Mouse (Mus musculus) frontal cortex, adult 2 months (tissue): Measurements from ENCODE around the gene Bsn. TPM values are rescaled to one million over a fixed set of nuclear protein-coding genes. Genes with fewer than 3 reads are reported as not detected.
A peak's percentile ranks its signal among the peaks of the same experiment; 100 is the strongest.

ENCODE experiments used
- DNase-seq, 2 experiments: peaks; one replicate each; pipeline ENCODE4 v3.0.0; 2022; ENCODE audit warnings: low spot score in 1 of 2; ENCODE audit errors: extremely low spot score in 1 of 2
- polyA plus RNA-seq: library from polyadenylated mRNA; depleted of rRNA; stranded (reverse); fragments of >200 nt; gene quantifications from 2 replicates; pipeline ENCODE4 v1.2.3, GENCODE M21; 2012; rRNA removed

Bsn gene
- polyA plus RNA-seq, result 95.0 and 100 TPM in 2 replicates

GRCm38 (mm10) chr9:108189787-108190679 lies at the start of gene Bsn:
Gene Bsn, minus strand, starts transcription at chr9:108190384.
- peak; percentile 59 to 85 for DNase-seq

DNA sequence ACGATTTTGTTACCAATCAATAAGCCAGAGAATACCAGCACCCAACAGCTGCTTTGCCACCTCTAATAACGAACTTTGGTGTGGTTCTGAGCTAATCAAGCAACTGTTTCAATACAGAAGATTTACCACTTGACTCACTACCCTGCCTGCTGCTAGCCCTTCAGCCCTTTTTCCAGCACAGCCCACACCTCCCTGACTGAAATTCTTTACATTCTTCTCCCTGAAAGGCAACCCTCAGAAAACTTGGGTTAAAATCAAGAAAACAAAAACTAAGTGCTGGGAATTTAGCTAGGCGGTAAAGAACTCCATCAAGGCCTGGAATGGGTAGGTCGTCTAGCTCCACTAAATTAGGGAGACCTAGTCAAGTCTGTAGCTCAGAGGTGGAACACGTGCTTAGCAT lies 49.8 kb upstream of the Bsn start:
- no peak for DNase-seq

- DNase-seq, result no peak
These were observed 48.6 kb upstream of the Bsn start for GRCm38 (mm10) chr9:108238831-108239230.

GRCm38 (mm10) chr9:108238402-108238801 lies 48.2 kb upstream of the Bsn start:
- no peak for DNase-seq

GRCm38 (mm10) chr9:108234682-108235081 lies 44.5 kb upstream of the Bsn start:
- DNase-seq, result no peak

GRCm38 (mm10) chr9:108232908-108233307 lies 42.7 kb upstream of the Bsn start:
- no peak for DNase-seq

- no peak for DNase-seq
These were observed 37.9 kb upstream of the Bsn start for GRCm38 (mm10) chr9:108227911-108228649.

DNA sequence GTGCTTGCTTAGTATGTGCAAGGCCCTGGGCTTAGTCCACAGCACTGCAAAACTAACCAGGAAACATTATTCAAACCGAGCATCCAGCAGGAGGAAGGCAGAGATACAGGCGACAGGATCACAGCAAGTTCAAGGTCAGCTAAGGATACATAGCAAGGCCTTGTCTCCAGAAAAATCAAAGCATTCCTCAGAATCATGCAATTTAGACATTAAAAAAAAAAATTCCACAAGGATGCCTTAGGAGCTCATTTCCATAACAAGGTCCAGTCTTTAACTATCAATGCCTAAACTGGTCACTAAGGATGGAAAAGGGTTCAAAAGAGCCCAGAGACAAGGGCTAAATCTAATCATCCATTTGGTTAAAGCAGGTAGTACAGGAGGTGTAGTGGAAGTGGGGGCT lies 35.0 kb upstream of the Bsn start:
- no peak for DNase-seq

DNA sequence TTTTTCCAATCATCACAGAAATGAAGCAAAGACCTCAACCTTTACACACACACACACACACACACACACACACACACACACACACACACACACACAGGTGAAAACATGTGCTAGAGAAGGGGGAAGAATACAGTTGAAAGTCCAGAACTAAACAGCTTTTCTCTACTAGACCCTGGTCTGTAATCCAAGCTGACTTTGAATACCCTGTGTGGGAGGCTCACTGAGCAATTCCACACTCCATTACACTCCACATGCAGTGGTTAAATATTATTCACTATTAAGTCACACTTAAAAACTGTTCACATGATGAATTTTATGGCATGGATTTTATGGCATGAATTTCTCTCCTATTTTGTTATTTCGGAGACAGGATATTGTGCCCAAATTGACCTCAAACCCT lies 33.4 kb upstream of the Bsn start:
- no peak for DNase-seq

DNA sequence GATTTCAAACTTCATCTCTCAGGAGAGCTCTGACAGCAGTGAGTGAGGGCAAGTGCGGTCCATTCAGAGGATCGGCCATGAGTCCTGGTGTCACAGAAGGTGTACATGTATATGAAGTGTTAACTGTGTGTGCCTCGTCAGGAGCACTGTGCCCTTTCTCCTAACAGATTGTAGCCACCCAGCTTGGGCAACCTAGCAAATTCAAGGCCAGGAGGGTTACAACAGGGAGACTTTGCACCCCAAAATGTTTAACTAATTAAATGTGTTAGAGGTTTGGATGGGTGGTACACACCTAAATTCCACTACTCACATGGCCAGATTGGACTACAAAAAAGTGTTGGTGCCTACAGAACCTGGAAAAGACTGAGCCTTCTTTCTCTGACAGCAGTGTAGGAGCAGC lies 31.4 kb upstream of the Bsn start:
- DNase-seq, result no peak

DNA sequence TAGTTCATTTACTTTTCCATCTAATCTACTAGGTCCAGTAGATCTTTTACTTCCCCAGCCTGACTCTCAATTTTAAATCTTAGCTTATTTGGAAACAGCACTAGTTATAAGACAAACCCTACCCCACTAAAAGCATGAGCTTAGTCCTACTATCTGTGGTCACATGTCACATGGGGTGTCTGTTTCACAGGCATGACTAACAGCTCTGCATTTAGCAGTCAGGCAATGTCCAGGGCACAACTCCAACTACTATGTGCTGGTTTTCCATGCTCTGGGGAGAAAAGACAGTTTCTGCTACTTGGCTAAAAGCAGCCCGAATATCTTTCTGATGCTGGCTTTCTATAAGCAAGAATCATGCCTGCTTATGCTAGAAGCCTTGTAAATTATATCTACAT lies 30.2 kb upstream of the Bsn start:
- DNase-seq, result peak; percentile 42 to 77

DNA sequence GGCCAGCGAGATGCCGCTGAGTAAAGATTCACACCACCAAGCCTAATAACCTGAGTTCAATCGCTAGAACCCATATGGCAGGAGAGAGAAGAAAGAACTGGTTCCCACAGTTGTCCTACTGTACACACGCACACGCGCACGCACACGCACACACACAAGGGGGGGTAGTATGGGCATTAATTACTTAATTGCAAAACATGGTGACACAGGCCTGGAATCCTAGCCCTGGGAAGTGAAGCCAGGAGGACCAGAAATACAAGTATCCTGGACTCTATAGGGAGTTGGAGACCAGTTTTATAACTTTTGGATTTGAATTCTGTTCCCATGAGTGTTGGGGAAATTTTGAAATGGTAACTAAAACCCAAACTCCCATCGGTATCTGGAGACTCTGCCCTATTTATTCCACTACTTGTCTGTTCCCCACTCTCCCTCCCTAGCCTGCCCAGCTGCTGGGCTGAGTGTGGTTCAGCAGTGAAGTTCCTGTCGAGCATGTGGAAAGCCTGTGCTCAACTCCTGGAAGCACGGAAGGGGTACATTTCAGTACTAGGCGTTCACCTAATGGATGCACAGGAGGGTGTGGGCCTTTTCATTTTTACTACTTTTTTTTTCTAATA lies 29.7 kb upstream of the Bsn start:
- DNase-seq, result no peak

- DNase-seq, result no peak
These were observed 27.9 kb upstream of the Bsn start for GRCm38 (mm10) chr9:108217936-108218543.

DNA sequence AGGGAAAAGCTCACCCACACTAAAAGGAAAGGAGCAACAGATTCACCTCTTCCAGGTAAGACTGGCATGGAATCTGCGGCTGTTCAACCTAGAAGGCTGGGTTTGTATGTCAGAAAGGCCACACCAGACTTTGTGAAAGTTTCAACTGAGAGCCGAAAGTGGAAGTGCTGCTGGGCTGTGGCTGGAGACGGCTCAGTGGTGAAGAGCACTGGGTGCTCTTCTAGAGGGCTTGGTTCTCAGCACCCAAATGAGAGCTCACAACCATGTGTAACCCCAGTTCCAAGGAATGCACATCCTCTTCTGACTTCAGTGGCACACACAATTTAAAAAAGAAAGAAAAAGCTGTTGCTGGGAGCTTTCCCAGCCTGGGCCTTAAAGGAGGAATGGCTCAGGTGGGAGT lies 27.2 kb upstream of the Bsn start:
- DNase-seq, result no peak

GRCm38 (mm10) chr9:108213105-108213504 lies 22.9 kb upstream of the Bsn start:
- DNase-seq, result no peak

GRCm38 (mm10) chr9:108212426-108212825 lies 22.2 kb upstream of the Bsn start:
- no peak for DNase-seq

GRCm38 (mm10) chr9:108205571-108205901 lies 15.4 kb upstream of the Bsn start:
- DNase-seq, result peak; percentile 68 to 76

GRCm38 (mm10) chr9:108204884-108205570 lies 14.8 kb upstream of the Bsn start:
- DNase-seq, result peak in 1 of 2 experiments; percentile 36

DNA sequence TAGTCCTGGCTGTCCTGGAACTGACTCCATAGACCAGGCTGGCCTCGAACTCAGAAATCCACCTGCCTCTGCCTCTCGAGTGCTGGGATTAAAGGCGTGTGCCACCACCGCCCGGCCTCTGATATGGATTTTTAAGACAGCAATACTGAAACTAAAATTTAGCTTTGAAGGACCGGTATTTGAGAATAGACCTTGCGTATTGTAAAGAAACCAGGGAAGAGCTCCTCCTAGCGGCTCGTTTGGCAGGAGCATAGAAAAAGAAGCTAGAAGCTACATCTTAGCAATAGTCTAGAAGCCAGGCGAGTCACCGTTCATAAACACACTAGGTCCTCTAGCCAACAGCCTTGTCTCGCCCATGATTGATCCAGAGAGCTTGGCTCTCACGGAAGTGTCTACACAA lies 12.8 kb upstream of the Bsn start:
- peak; percentile 64 to 89 for DNase-seq

GRCm38 (mm10) chr9:108202169-108202568 lies 12.0 kb upstream of the Bsn start:
- no peak for DNase-seq
